Mouse (Mus musculus): ENCODE measurements around the gene Nrros. TPM values are rescaled to one million over a fixed set of nuclear protein-coding genes. Genes with fewer than 3 reads are reported as not detected.
"Not testable (repeated sequence)": the region's sequence is repeated elsewhere in the genome, so short reads cannot be mapped to it uniquely, and the experiment has no call there.

The Nrros gene
- polyA plus RNA-seq, 1 experiment from 2014 or later = 7.4 TPM

GRCm38 (mm10) chr16:32097757-32098156, 67.6 kb downstream of the Nrros start:
- not testable (repeated sequence) for H3K27me3 ChIP-seq (ENCODE audit: control insufficient read depth, insufficient read depth, low read length); H3K4me3 ChIP-seq (ENCODE audit: low read depth, low read length); ATAC-seq (ENCODE audit: low FRiP score); DNase-seq (ENCODE audit: low spot score, missing footprints); H3K9ac ChIP-seq (ENCODE audit: low read length); H3K4me2 ChIP-seq; H3K36me3 ChIP-seq (ENCODE audit: control insufficient read depth, insufficient read depth, low read length); H3K9me3 ChIP-seq (ENCODE audit: control insufficient read depth, low read length); H3K27ac ChIP-seq (ENCODE audit: low read depth, low read length)
- WGBS = 97% methylated on average over 2 of the region's 2 CpGs
- peaks cover 10% of the 10 kb centered on the region; the same call in 1 of the 2 replicates for H3K4me1 ChIP-seq (ENCODE audit: control insufficient read depth, insufficient read depth, low read length)

Other genes with a start within 250 kb of the Nrros start
- 1.4 TPM in 2 replicates for gene Pigz, start 231.7 kb downstream of the Nrros start, polyA plus RNA-seq (2014; fragmentation: Nextera tagmentation; extraction: Ambion mirVana)
- 86.0 and 93.2 TPM in 2 replicates for gene 0610012G03Rik, start 217.1 kb downstream of the Nrros start, polyA plus RNA-seq (2014; fragmentation: Nextera tagmentation; extraction: Ambion mirVana)
- 165 and 173 TPM in 2 replicates for gene Ncbp2, start 217.1 kb downstream of the Nrros start, polyA plus RNA-seq (2014; fragmentation: Nextera tagmentation; extraction: Ambion mirVana)
- 10.2 and 12.3 TPM in 2 replicates for gene Senp5, start 162.3 kb downstream of the Nrros start, polyA plus RNA-seq (2014; fragmentation: Nextera tagmentation; extraction: Ambion mirVana)
- gene Pak2, start 86.3 kb downstream of the Nrros start, polyA plus RNA-seq (2014; fragmentation: Nextera tagmentation; extraction: Ambion mirVana) = 49.6 and 59.6 TPM in 2 replicates
- gene Pigx, start 65.9 kb downstream of the Nrros start, polyA plus RNA-seq (2014; fragmentation: Nextera tagmentation; extraction: Ambion mirVana) = 150 and 153 TPM in 2 replicates
- 51.7 and 56.5 TPM in 2 replicates for gene Cep19, start 65.8 kb downstream of the Nrros start, polyA plus RNA-seq (2014; fragmentation: Nextera tagmentation; extraction: Ambion mirVana)
- 0.23 TPM in 1 of 2 replicates, not detected in the other for gene Bex6, start 14.2 kb upstream of the Nrros start, polyA plus RNA-seq (2014; fragmentation: Nextera tagmentation; extraction: Ambion mirVana)
- 22.1 and 22.8 TPM in 2 replicates for gene Fbxo45, start 81.6 kb upstream of the Nrros start, polyA plus RNA-seq (2014; fragmentation: Nextera tagmentation; extraction: Ambion mirVana)
- gene Wdr53, start 81.6 kb upstream of the Nrros start, polyA plus RNA-seq (2014; fragmentation: Nextera tagmentation; extraction: Ambion mirVana) = 16.4 and 19.0 TPM in 2 replicates
- not detected in 2 replicates for gene Smco1, start 105.9 kb upstream of the Nrros start, polyA plus RNA-seq (2014; fragmentation: Nextera tagmentation; extraction: Ambion mirVana)
- gene Rnf168, start 111.9 kb upstream of the Nrros start, polyA plus RNA-seq (2014; fragmentation: Nextera tagmentation; extraction: Ambion mirVana) = 23.9 and 25.0 TPM in 2 replicates
- 25.2 and 28.6 TPM in 2 replicates for gene Ubxn7, start 166.7 kb upstream of the Nrros start, polyA plus RNA-seq (2014; fragmentation: Nextera tagmentation; extraction: Ambion mirVana)
- not detected in 2 replicates for gene Tm4sf19, start 234.9 kb upstream of the Nrros start, polyA plus RNA-seq (2014; fragmentation: Nextera tagmentation; extraction: Ambion mirVana)

Measured in midbrain, embryonic 11.5 days (tissue).